Mouse (Mus musculus): ENCODE results near the gene Tdpoz4.
"Not testable (repeated sequence)": the region's sequence is repeated elsewhere in the genome, so short reads cannot be mapped to it uniquely, and the experiment has no call there.

Gene Tdpoz4

DNA sequence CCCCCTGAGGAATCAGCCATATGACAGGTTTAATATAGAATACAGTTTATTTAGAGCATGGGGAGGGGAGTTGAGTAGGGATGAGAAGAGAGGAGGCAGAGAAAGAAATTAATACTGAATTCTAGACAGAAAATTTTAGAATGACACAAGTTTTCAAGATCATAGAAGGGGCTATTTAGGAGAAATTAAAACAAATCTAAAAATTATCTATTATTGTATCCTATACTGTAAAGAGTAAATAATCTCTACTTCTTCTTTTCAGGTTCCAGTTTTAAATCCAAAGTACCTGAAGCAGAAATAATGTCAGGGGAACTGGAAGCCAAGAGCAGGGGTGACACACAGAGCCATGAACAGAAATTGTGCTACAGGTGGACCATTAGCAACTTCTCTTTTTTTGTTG is at the start of gene Tdpoz4:
Gene Tdpoz4, plus strand, starts transcription at position 301 of the 400 bp plus-strand sequence.
- not testable (repeated sequence) for DNase-seq (ENCODE audit: low read depth)

DNA sequence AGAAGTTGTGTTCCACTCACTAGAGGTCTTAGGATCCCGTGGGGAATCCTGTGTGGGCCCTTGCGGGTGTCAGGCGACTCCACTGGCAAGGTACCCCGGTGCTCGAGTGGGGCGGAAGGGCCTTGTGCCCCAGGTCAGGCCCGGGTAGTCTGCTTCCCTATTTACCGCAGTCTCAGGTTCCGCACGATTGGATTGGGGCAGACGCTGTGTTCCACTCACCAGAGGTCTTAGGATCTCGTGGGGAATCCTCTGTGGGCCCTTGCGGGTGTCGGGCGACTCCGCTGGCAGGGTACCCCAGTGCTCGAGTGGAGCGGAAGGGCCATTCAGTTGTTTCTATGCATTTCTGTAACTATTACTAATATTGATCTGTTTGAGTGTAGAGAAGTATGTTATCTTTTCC is 42.2 kb upstream of the Tdpoz4 start:
- DNase-seq (ENCODE audit: low read depth), result not testable (repeated sequence)

DNA sequence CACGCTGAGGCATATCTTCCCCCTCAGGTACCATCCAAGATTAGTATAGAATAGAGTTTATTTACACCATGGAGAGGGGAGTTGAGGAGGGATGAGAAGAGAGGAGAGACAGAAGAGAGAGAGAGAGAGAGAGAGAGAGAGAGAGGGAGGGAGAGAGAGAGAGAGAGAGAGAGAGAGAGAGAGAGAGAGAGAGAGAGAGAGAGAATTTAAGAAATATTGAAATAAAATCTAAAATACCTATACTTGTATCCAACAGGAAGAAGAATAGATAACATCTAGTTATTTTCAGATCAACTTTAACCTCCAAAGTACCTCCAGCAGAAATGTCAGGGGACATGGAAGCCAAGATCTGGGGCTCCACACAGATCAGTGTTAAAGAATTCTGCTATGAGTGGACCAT is 23.5 kb upstream of the Tdpoz4 start, which contains the start of gene Gm5773:
Gene Gm5773, plus strand, starts transcription at position 301 of the 400 bp plus-strand sequence.
- DNase-seq (ENCODE audit: low read depth), result not testable (repeated sequence)

DNA sequence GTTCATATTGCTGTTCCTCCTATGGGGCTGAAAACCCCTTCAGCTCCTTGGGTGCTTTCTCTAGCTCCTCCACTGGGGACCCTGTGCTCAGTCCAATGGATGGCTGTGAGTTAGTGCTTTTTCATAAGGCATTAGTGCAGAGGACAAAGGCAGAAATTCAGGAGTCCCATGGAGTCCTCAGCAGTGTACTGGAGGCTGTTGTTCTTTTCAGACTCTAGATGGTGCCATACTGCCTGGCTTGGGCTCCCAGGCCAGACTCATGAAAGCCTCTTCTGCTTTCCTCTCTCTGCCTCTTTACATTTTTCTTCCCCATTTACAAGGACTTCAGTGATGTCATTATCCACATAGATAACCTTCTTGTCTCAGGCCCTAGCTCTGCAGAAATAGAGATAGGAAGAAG is 17.1 kb downstream of the Tdpoz4 start:
- not testable (repeated sequence) for DNase-seq (ENCODE audit: low read depth)

GRCm38 (mm10) chr3:93825720-93826119 is 29.5 kb downstream of the Tdpoz4 start, which contains the start of gene Tdpoz3:
Gene Tdpoz3, plus strand, starts transcription at chr3:93826020.
- DNase-seq (ENCODE audit: low read depth), result not testable (repeated sequence)
